Mouse (Mus musculus): ENCODE results near the gene Dnah6.

DNA sequence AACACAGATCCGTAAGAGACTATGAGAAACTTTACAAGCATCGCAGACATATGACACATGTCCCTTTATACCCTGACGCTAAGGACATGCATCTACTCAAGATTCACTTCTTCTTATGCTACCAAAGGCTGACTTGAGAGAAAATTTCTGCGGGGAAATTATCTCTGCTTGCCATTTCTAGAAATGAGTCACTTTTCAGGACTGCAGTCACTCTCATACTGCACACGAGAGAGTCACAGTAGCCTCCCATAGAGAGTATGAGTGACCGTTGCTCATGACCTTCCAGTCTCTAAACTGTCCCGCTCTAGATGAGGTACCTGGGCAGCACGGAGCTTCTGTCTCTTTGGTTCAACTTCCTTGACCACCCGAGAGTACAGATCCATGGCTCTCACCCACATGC is 138.9 kb downstream of the Dnah6 start:
- no peak for TF ChIP-seq CTCF (IDR thresholded peaks at IDR 0.05; ENCODE audit: extremely low read depth, insufficient read length, insufficient replicate concordance, low read depth, low read length)
- no peak for TF ChIP-seq POLR2A (IDR thresholded peaks at IDR 0.05; ENCODE audit: low read depth, low read length)
